In genomic region chr15:52108761-52109160, GRCm38 (mm10) we compare ENCODE assay signal across 21 mouse cellular contexts.
DNase-seq lines count a peak whose midpoint lies in the region; ATAC-seq and TF ChIP-seq lines count a peak whose summit lies in the region.
"Had no signal": no experiment of that assay in that cellular context is flagged by ENCODE, and none has a peak within 500 bp of the region (broad histone marks: within the 10 kb centered on the region; RNA-seq: fewer than 3 reads in every experiment).

No protein-coding gene starts in this region.

- WGBS in embryonic facial prominence, embryonic 14.5 days = 84% methylated on average over 2 of the region's 2 CpGs
- WGBS in embryonic facial prominence, embryonic 10.5 days = 90% methylated on average over 2 of the region's 2 CpGs
- 57% methylated on average over 2 of the region's 2 CpGs for WGBS in kidney, adult 2 months
- 66% methylated on average over 2 of the region's 2 CpGs for WGBS in kidney, embryonic 15.5 days

- no peak for ATAC-seq in embryonic facial prominence, embryonic 14.5 days (ENCODE audit: low read depth)
- ATAC-seq in kidney, embryonic 15.5 days (replicated peaks; ENCODE audit: low FRiP score) = no peak
- ATAC-seq: activated CD4-positive, CD25-positive, alpha-beta regulatory T cell, adult 4 months; CD4-positive, CD25-positive, alpha-beta regulatory T cell, adult 4 months; Patski had no signal

- TF ChIP-seq POLR2A in kidney, adult 2 months (IDR thresholded peaks at IDR 0.05; ENCODE audit: low read depth, low read length) = no peak

- no peak overlapping the region for H3K4me2 ChIP-seq in embryonic facial prominence, embryonic 14.5 days (ENCODE audit: low read depth, low read length)
- no peak overlapping the region for H3K4me2 ChIP-seq in kidney, embryonic 15.5 days

- no peak overlapping the region for H3K27ac ChIP-seq in embryonic facial prominence, embryonic 14.5 days (replicated peaks; ENCODE audit: low read depth, low read length)
- H3K27ac ChIP-seq in embryonic facial prominence, embryonic 10.5 days (replicated peaks) = no peak overlapping the region
- H3K27ac ChIP-seq in kidney, adult 2 months (ENCODE audit: insufficient read depth, low read depth, low read length) = no peak overlapping the region
- no peak overlapping the region for H3K27ac ChIP-seq in kidney, embryonic 15.5 days

- H3K9ac ChIP-seq in embryonic facial prominence, embryonic 14.5 days (ENCODE audit: low read depth, low read length) = no peak overlapping the region
- H3K9ac ChIP-seq in kidney, embryonic 15.5 days = no peak overlapping the region

- H3K9me3 ChIP-seq in embryonic facial prominence, embryonic 14.5 days (ENCODE audit: control insufficient read depth, low read length) = 0 out of 2 replicates have a peak, but pooled peaks cover 4% of the 10 kb centered on the region
- H3K9me3 ChIP-seq in embryonic facial prominence, embryonic 10.5 days = no peaks in the 10 kb centered on the region
- no peaks in the 10 kb centered on the region for H3K9me3 ChIP-seq in kidney, embryonic 15.5 days (replicated peaks)
- H3K9me3 ChIP-seq: G1E had no signal

- no peaks in the 10 kb centered on the region for H3K36me3 ChIP-seq in embryonic facial prominence, embryonic 14.5 days (ENCODE audit: control insufficient read depth, insufficient read depth, low read length)
- no peaks in the 10 kb centered on the region for H3K36me3 ChIP-seq in embryonic facial prominence, embryonic 10.5 days (replicated peaks)
- no peaks in the 10 kb centered on the region for H3K36me3 ChIP-seq in kidney, adult 2 months (ENCODE audit: control insufficient read depth, insufficient read depth, low read length)
- no peaks in the 10 kb centered on the region for H3K36me3 ChIP-seq in kidney, embryonic 15.5 days
- H3K36me3 ChIP-seq: G1E had no signal

- TF ChIP-seq CTCF in kidney, adult 2 months (conservative IDR thresholded peaks at IDR 0.05; ENCODE audit: insufficient read depth, insufficient read length, low read depth, low read length) = no peak

- no peak overlapping the region for H3K4me3 ChIP-seq in embryonic facial prominence, embryonic 14.5 days (ENCODE audit: low read depth, low read length)
- H3K4me3 ChIP-seq in embryonic facial prominence, embryonic 10.5 days = no peak overlapping the region
- H3K4me3 ChIP-seq in kidney, adult 2 months (ENCODE audit: insufficient read depth, low read depth, low read length) = no peak overlapping the region
- H3K4me3 ChIP-seq in kidney, embryonic 15.5 days (replicated peaks) = no peak overlapping the region

- H3K4me1 ChIP-seq in embryonic facial prominence, embryonic 14.5 days (ENCODE audit: control insufficient read depth, insufficient read depth, low read length) = no peaks in the 10 kb centered on the region
- no peaks in the 10 kb centered on the region for H3K4me1 ChIP-seq in embryonic facial prominence, embryonic 10.5 days
- no peaks in the 10 kb centered on the region for H3K4me1 ChIP-seq in kidney, adult 2 months (ENCODE audit: control insufficient read depth, insufficient read depth, low read length)
- no peaks in the 10 kb centered on the region for H3K4me1 ChIP-seq in kidney, embryonic 15.5 days

- no peaks in the 10 kb centered on the region for H3K27me3 ChIP-seq in embryonic facial prominence, embryonic 14.5 days (replicated peaks; ENCODE audit: control insufficient read depth, insufficient read depth, low read length)
- H3K27me3 ChIP-seq in embryonic facial prominence, embryonic 10.5 days (replicated peaks; ENCODE audit: low read depth, poor library complexity, severe bottlenecking) = no peaks in the 10 kb centered on the region
- H3K27me3 ChIP-seq in kidney, adult 2 months (replicated peaks; ENCODE audit: control insufficient read depth, insufficient read depth, low read length) = no peaks in the 10 kb centered on the region
- H3K27me3 ChIP-seq in kidney, embryonic 15.5 days = no peaks in the 10 kb centered on the region
- H3K27me3 ChIP-seq: CH12.LX, Patski had no signal

- DNase-seq in embryonic facial prominence, embryonic 14.5 days (ENCODE audit: low spot score) = peak; percentile 2
- no peak for DNase-seq in embryonic facial prominence, embryonic 10.5 days (ENCODE audit: low spot score)
- DNase-seq in kidney, adult 2 months = peak; percentile 66
- DNase-seq in kidney, adult 9 months = peak; percentile 66
- no peak for DNase-seq in kidney, postnatal 25 days
- DNase-seq: adrenal gland, adult 2 months; adrenal gland, adult 8-10 months; adrenal gland, postnatal 10 days; adrenal gland, postnatal 14 days; adrenal gland, postnatal 25 days; adrenal gland, postnatal 36 days; B cell, adult 2 months; cerebellum, adult 11 months; cerebellum, adult 11-12 months; cerebellum, adult 18-20 months had no signal

Comparison
In these comparisons a context has a peak if more than half of its experiments do, and no peak if none do; other contexts are left out.
1. DNase-seq: peak in embryonic facial prominence, embryonic 14.5 days (single experiment), kidney, adult 2 months (single experiment) and kidney, adult 9 months (single experiment); none in embryonic facial prominence, embryonic 10.5 days (single experiment) and kidney, postnatal 25 days (0 of 2).